Mouse (Mus musculus) midbrain, embryonic 13.5 days (tissue): Measurements from ENCODE around the gene Mapk8. TPM values are rescaled to one million over a fixed set of nuclear protein-coding genes. Genes with fewer than 3 reads are reported as not detected.

ENCODE experiments used
- ATAC-seq: fragments of 200-750 bp; cut with Nextera tagmentation; 2 replicates; pipeline ENCODE4 v1.8.0; 2017; ENCODE audit warnings: mild to moderate bottlenecking, moderate TSS enrichment, moderate library complexity
- H3K27ac ChIP-seq: fragments of 300-500 bp; sonication (generic); 2 replicates; pipeline ENCODE4 v1.5.1; 2015; ENCODE audit warnings: inconsistent platforms, mild to moderate bottlenecking, moderate library complexity
- H3K27me3 ChIP-seq: fragments of 300-500 bp; sonication (generic); 2 replicates; pipeline ENCODE4 v1.6.1; 2015; ENCODE audit warnings: mild to moderate bottlenecking, inconsistent platforms
- H3K36me3 ChIP-seq: fragments of 300-500 bp; sonication (generic); 2 replicates; pipeline ENCODE4 v1.6.1; 2015; ENCODE audit warnings: mild to moderate bottlenecking, inconsistent platforms
- H3K4me1 ChIP-seq: fragments of 300-500 bp; sonication (generic); replicated peaks from 2 replicates; pipeline ENCODE4 v1.6.1; 2015; ENCODE audit warnings: inconsistent platforms
- H3K4me2 ChIP-seq: fragments of 300-500 bp; sonication (generic); replicated peaks from 2 replicates; pipeline ENCODE4 v1.6.1; 2015; ENCODE audit warnings: moderate library complexity, mild to moderate bottlenecking, inconsistent platforms
- H3K4me3 ChIP-seq: fragments of 300-500 bp; sonication (generic); replicated peaks from 2 replicates; pipeline ENCODE4 v1.5.1; 2015; ENCODE audit warnings: mild to moderate bottlenecking, inconsistent platforms
- H3K9ac ChIP-seq: fragments of 300-500 bp; sonication (generic); replicated peaks from 2 replicates; pipeline ENCODE4 v1.6.1; 2015; ENCODE audit warnings: mild to moderate bottlenecking, inconsistent platforms
- H3K9me3 ChIP-seq: fragments of 300-500 bp; sonication (generic); 2 replicates; pipeline ENCODE4 v1.6.1; 2016; ENCODE audit warnings: mild to moderate bottlenecking, inconsistent platforms
- WGBS: fragments of 180-500 bp; shearing (Covaris S2); methylation state at CpG from one replicate; pipeline ENCODE4 v1.1.7; 2015; 5-methylcytosine and 5-hydroxymethylcytosine counted together
- polyA plus RNA-seq: library from polyadenylated mRNA; unstranded; fragments of >200 nt; fragmentation: Nextera tagmentation; extraction: Ambion mirVana; gene quantifications from 2 replicates; pipeline ENCODE4 v1.2.1, GENCODE M21; 2015

The Mapk8 gene
- polyA plus RNA-seq, 1 experiment from 2014 or later: 37.6 TPM

DNA sequence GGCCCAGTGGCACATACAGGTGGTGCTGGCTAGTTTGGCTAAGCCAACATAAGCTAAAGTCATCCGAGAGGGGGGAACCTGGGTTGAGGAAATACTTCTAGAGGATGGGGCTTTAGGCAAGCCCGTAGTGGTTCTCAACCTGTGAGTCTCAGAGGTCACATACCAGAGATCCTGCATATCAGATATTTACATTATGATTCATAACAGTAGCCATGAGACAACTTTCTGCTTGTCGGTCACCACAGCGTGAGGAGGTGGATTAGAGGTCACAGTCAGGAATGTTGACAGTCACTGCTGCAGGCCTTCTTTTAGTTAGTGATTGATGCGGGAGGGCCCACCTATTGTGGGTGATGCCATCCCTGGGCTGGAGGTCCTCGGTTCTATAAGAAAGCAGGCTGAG is 111.2 kb downstream of the Mapk8 start:
- Histone ChIP-seq H3K4me3 (no peak overlapping the region), H3K36me3 (no peaks in the 10 kb centered on the region), H3K27me3 (no peaks in the 10 kb centered on the region), H3K4me1 (no peaks in the 10 kb centered on the region), H3K27ac (no peak overlapping the region), H3K9ac (no peak overlapping the region), H3K9me3 (no peaks in the 10 kb centered on the region), H3K4me2 (no peak overlapping the region)
- 77% methylated on average over 6 of the region's 6 CpGs for WGBS
- no peak for ATAC-seq

DNA sequence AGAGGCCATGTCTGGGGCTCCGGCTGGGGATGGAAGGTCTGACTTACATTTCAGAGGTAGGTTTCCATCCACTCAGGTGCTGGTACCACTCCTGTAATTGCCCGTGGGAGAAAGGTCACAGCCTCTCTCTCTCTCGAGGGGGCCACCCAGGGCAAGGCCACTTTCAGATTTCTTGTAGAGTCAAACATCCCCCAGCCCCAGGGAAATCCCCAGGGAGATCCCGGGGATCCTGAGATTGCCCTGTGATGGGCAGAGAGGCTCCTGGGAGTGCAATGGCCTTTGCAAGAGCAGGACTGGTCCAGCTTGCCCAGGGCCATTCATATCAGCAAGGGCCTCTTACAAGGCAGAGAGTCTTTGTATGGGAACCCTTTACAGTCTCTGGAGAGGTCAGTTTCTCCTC is 112.6 kb downstream of the Mapk8 start:
- no peak for ATAC-seq

GRCm38 (mm10) chr14:33333833-33334232 is 113.1 kb downstream of the Mapk8 start:
- no peaks in the 10 kb centered on the region for H3K4me1 ChIP-seq
- 84% methylated on average over 4 of the region's 4 CpGs for WGBS
- no peak overlapping the region for H3K27ac ChIP-seq

More for the DNA sequence above, 112.6 kb downstream of the Mapk8 start:
- H3K27me3 ChIP-seq: no peaks in the 10 kb centered on the region
- H3K9me3 ChIP-seq: no peaks in the 10 kb centered on the region
- no peak overlapping the region for H3K4me2 ChIP-seq
- no peak overlapping the region for H3K27ac ChIP-seq
- H3K4me3 ChIP-seq: no peak overlapping the region
- no peak overlapping the region for H3K9ac ChIP-seq
- no peaks in the 10 kb centered on the region for H3K36me3 ChIP-seq
- 77% methylated on average over 4 of the region's 4 CpGs for WGBS
- H3K4me1 ChIP-seq: no peaks in the 10 kb centered on the region

DNA sequence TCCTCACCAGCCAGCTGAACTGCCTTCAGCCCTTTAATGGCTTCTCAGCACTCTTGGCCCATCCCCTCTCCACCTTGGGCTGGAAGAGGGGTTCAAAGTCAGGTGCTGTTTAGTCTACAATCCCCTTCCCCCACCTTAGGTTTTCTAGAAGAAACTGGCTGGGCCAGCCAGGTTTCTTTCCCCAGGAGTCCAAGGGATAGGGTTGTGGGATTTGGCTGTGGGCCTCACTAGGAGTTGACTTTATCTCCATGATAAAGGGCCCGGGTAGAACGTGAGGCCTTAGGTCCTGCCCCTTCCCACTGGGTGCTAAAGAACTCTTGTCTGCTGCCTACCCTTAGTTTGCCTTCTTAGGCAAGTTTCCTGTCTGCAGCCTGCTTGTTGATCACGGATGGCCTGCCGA is 115.3 kb downstream of the Mapk8 start:
- Histone ChIP-seq H3K27ac (no peak overlapping the region), H3K27me3 (no peaks in the 10 kb centered on the region), H3K4me2 (no peak overlapping the region), H3K4me1 (no peaks in the 10 kb centered on the region), H3K36me3 (no peaks in the 10 kb centered on the region), H3K9me3 (no peaks in the 10 kb centered on the region), H3K9ac (no peak overlapping the region), H3K4me3 (no peak overlapping the region)
- no peak for ATAC-seq
- 43% methylated on average over 4 of the region's 4 CpGs for WGBS

More at GRCm38 (mm10) chr14:33333833-33334232, 113.1 kb downstream of the Mapk8 start:
- no peak overlapping the region for H3K4me2 ChIP-seq
- no peak for ATAC-seq
- no peaks in the 10 kb centered on the region for H3K27me3 ChIP-seq
- H3K9ac ChIP-seq: no peak overlapping the region
- H3K9me3 ChIP-seq: no peaks in the 10 kb centered on the region
- no peak overlapping the region for H3K4me3 ChIP-seq
- H3K36me3 ChIP-seq: no peaks in the 10 kb centered on the region

GRCm38 (mm10) chr14:33330986-33331385 is 116.0 kb downstream of the Mapk8 start:
- H3K9ac ChIP-seq: no peak overlapping the region
- H3K27ac ChIP-seq: no peak overlapping the region
- ATAC-seq: no peak
- no peaks in the 10 kb centered on the region for H3K4me1 ChIP-seq
- H3K4me2 ChIP-seq: no peak overlapping the region
- WGBS: 69% methylated on average over 4 of the region's 4 CpGs
- H3K36me3 ChIP-seq: no peaks in the 10 kb centered on the region
- H3K27me3 ChIP-seq: no peaks in the 10 kb centered on the region
- H3K9me3 ChIP-seq: no peaks in the 10 kb centered on the region
- no peak overlapping the region for H3K4me3 ChIP-seq

DNA sequence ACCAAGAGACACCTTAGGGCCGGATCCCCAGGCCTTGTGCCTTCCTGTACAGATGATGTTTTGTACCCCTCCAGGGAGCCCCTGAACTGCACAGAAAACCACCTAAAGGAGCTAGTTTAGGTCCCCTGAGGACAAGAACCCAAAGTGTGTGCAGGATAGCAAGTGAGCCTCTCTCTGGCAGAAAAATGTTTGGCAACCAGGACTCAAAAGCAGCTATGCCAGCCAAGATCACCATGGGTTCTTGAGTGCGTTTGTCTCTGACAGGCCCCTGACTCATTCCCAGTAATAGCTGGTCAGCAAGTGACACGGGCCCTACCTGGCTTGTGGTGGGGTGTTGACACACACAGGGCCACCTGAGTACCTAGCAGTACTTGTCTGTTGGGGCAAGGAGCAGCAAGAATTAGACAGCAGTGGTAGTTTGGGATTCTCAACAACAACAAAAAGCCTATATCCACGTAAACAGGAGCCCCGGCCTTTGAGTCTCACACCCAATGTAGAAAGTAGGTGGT is 117.6 kb downstream of the Mapk8 start:
- Histone ChIP-seq H3K4me2 (no peak overlapping the region), H3K4me1 (no peaks in the 10 kb centered on the region), H3K27ac (no peak overlapping the region), H3K27me3 (no peaks in the 10 kb centered on the region), H3K9me3 (no peaks in the 10 kb centered on the region), H3K9ac (no peak overlapping the region), H3K36me3 (no peaks in the 10 kb centered on the region), H3K4me3 (no peak overlapping the region)
- WGBS: 92% methylated on average over 5 of the region's 5 CpGs
- ATAC-seq: no peak

GRCm38 (mm10) chr14:33328369-33328768 is 118.6 kb downstream of the Mapk8 start:
- 43% methylated on average over 5 of the region's 5 CpGs for WGBS
- Histone ChIP-seq H3K4me1 (no peaks in the 10 kb centered on the region), H3K27ac (no peak overlapping the region), H3K9me3 (no peaks in the 10 kb centered on the region), H3K4me2 (no peak overlapping the region), H3K36me3 (no peaks in the 10 kb centered on the region), H3K9ac (no peak overlapping the region), H3K27me3 (no peaks in the 10 kb centered on the region), H3K4me3 (no peak overlapping the region)
- ATAC-seq: no peak

Other genes starting within 250 kb of the Mapk8 start
- gene Arhgap22, start 233.1 kb downstream of the Mapk8 start, polyA plus RNA-seq: 0.44 and 0.48 TPM in 2 replicates
- gene Frmpd2, start 24.5 kb upstream of the Mapk8 start, polyA plus RNA-seq: 0.09 TPM in 1 of 2 replicates, not detected in the other
- gene Ptpn20, start 142.0 kb upstream of the Mapk8 start, polyA plus RNA-seq: 0.08 TPM in 1 of 2 replicates, not detected in the other